Mouse (Mus musculus) urinary bladder, adult 2 months (tissue): ENCODE data around the gene Gm20708. TPM values are rescaled to one million over a fixed set of nuclear protein-coding genes. Genes with fewer than 3 reads are reported as not detected.

Source experiments
- polyA plus RNA-seq: library from polyadenylated mRNA; depleted of rRNA; stranded (reverse); fragments of >200 nt; gene quantifications from 2 replicates; pipeline ENCODE4 v1.2.3, GENCODE M21; 2012; rRNA removed

The Gm20708 gene
- polyA plus RNA-seq, 1 experiment: not detected

Other genes starting within 250 kb of the Gm20708 start
- 11.9 and 19.1 TPM in 2 replicates for gene Tnrc6c, start 155.4 kb upstream of the Gm20708 start, polyA plus RNA-seq
- 3.1 and 3.4 TPM in 2 replicates for gene Tmc8, start 27.6 kb upstream of the Gm20708 start, polyA plus RNA-seq
- 48.2 and 55.4 TPM in 2 replicates for gene Tmc6, start 27.5 kb upstream of the Gm20708 start, polyA plus RNA-seq
- gene 6030468B19Rik, start 12.0 kb upstream of the Gm20708 start, polyA plus RNA-seq: 0.06 TPM in 1 of 2 replicates, not detected in the other
- 90.0 and 106 TPM in 2 replicates for gene Syngr2, start within 50 bp of the Gm20708 start, polyA plus RNA-seq
- gene Afmid, start 16.3 kb downstream of the Gm20708 start, polyA plus RNA-seq: 11.8 and 13.1 TPM in 2 replicates
- 6.5 and 8.8 TPM in 2 replicates for gene Tk1, start 16.4 kb downstream of the Gm20708 start, polyA plus RNA-seq
- gene Birc5, start 39.6 kb downstream of the Gm20708 start, polyA plus RNA-seq: 3.3 and 4.3 TPM in 2 replicates
- not detected in 2 replicates for gene Tmem235, start 51.1 kb downstream of the Gm20708 start, polyA plus RNA-seq
- gene Tha1, start 63.8 kb downstream of the Gm20708 start, polyA plus RNA-seq: 13.7 and 16.3 TPM in 2 replicates
- 7.8 and 9.8 TPM in 2 replicates for gene Socs3, start 160.4 kb downstream of the Gm20708 start, polyA plus RNA-seq
- gene Pgs1, start 176.6 kb downstream of the Gm20708 start, polyA plus RNA-seq: 24.6 and 31.2 TPM in 2 replicates